Mouse (Mus musculus): ENCODE results near the gene Nacc2. TPM values are rescaled to one million over a fixed set of nuclear protein-coding genes. Genes with fewer than 3 reads are reported as not detected.

Gene Nacc2
- polyA plus RNA-seq, 1 experiment from 2014 or later: 5.1 TPM

GRCm38 (mm10) chr2:26132628-26133551 lies 9.9 kb upstream of the Nacc2 start:
- H3K36me3 ChIP-seq: peaks cover 6% of the 10 kb centered on the region; the same call in 1 of the 2 replicates
- WGBS: 4% methylated on average over 25 of the region's 25 CpGs
- H3K27ac ChIP-seq: peak overlapping the region; percentile 94
- H3K4me1 ChIP-seq: peaks cover 26% of the 10 kb centered on the region
- peak; percentile 87 for DNase-seq (ENCODE audit: low spot score)
- no peaks in the 10 kb centered on the region for H3K9me3 ChIP-seq
- peak overlapping the region; percentile 52 for H3K4me3 ChIP-seq
- H3K27me3 ChIP-seq (ENCODE audit: insufficient read depth, poor library complexity, severe bottlenecking): no peaks in the 10 kb centered on the region

GRCm38 (mm10) chr2:26131327-26131726 lies 8.3 kb upstream of the Nacc2 start:
- DNase-seq (ENCODE audit: low spot score): no peak
- 81% methylated on average over 2 of the region's 2 CpGs for WGBS

GRCm38 (mm10) chr2:26129962-26130361 lies 6.9 kb upstream of the Nacc2 start:
- Histone ChIP-seq H3K9me3 (no peaks in the 10 kb centered on the region), H3K27me3 (ENCODE audit: insufficient read depth, poor library complexity, severe bottlenecking) (no peaks in the 10 kb centered on the region)
- 71% methylated on average over 3 of the region's 3 CpGs for WGBS

More at GRCm38 (mm10) chr2:26131327-26131726, 8.3 kb upstream of the Nacc2 start:
- no peaks in the 10 kb centered on the region for H3K27me3 ChIP-seq (ENCODE audit: insufficient read depth, poor library complexity, severe bottlenecking)
- no peak overlapping the region for H3K4me3 ChIP-seq
- no peak overlapping the region for H3K27ac ChIP-seq
- peaks cover 21% of the 10 kb centered on the region for H3K4me1 ChIP-seq
- H3K9me3 ChIP-seq: no peaks in the 10 kb centered on the region
- no peaks in the 10 kb centered on the region; the same call in 1 of the 2 replicates for H3K36me3 ChIP-seq

DNA sequence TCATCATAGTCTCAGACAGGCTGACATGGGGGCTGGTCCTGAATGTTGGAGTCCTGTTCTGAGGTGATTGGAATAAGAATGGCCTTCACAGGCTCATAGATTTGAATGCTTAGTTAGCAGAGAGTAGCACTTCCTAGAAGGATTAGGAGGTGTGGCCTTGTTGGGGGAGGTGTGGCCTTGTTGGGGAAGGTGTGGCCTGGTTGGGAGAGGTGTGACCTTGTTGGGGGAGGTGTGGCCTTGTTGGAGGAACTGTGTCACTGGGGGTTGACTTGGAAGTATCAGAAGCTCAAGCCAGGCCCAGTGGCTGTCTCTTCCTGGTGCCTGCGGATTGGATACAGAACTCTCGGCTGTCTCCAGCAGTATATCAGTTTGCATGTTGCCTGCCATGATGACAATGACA lies 6.3 kb upstream of the Nacc2 start:
- H3K36me3 ChIP-seq: no peaks in the 10 kb centered on the region
- WGBS: 98% methylated on average over 2 of the region's 2 CpGs

More at GRCm38 (mm10) chr2:26129962-26130361, 6.9 kb upstream of the Nacc2 start:
- Histone ChIP-seq H3K4me3 (no peak overlapping the region), H3K4me1 (peaks cover 21% of the 10 kb centered on the region), H3K36me3 (no peaks in the 10 kb centered on the region), H3K27ac (no peak overlapping the region)
- no peak for DNase-seq (ENCODE audit: low spot score)

GRCm38 (mm10) chr2:26122171-26123078 lies 595 bp downstream of the Nacc2 start:
- H3K27me3 ChIP-seq (ENCODE audit: insufficient read depth, poor library complexity, severe bottlenecking): peaks cover 51% of the 10 kb centered on the region
- DNase-seq (ENCODE audit: low spot score): no peak
- H3K9me3 ChIP-seq: no peaks in the 10 kb centered on the region
- peak overlapping the region; percentile 85 for H3K4me3 ChIP-seq
- H3K36me3 ChIP-seq: no peaks in the 10 kb centered on the region
- under 1% methylated on average over 109 of the region's 109 CpGs for WGBS
- peak overlapping the region; percentile 89 for H3K27ac ChIP-seq
- peaks cover 41% of the 10 kb centered on the region for H3K4me1 ChIP-seq

More for the DNA sequence above, 6.3 kb upstream of the Nacc2 start:
- Histone ChIP-seq H3K4me1 (peaks cover 21% of the 10 kb centered on the region), H3K4me3 (no peak overlapping the region), H3K9me3 (no peaks in the 10 kb centered on the region), H3K27me3 (ENCODE audit: insufficient read depth, poor library complexity, severe bottlenecking) (peaks cover 4% of the 10 kb centered on the region), H3K27ac (no peak overlapping the region)
- DNase-seq (ENCODE audit: low spot score): no peak

GRCm38 (mm10) chr2:26121541-26122083 lies 1.4 kb downstream of the Nacc2 start:
- 22% methylated on average over 17 of the region's 17 CpGs for WGBS
- Histone ChIP-seq H3K27me3 (ENCODE audit: insufficient read depth, poor library complexity, severe bottlenecking) (peaks cover 51% of the 10 kb centered on the region), H3K36me3 (no peaks in the 10 kb centered on the region), H3K4me3 (peak overlapping the region; percentile 85), H3K27ac (0 out of 2 replicates have a peak overlapping the region, but pooled peaks have one; percentile 89), H3K9me3 (no peaks in the 10 kb centered on the region), H3K4me1 (peaks cover 49% of the 10 kb centered on the region)
- no peak for DNase-seq (ENCODE audit: low spot score)

- no peak overlapping the region for H3K4me3 ChIP-seq
- H3K36me3 ChIP-seq: no peaks in the 10 kb centered on the region
- no peaks in the 10 kb centered on the region for H3K9me3 ChIP-seq
- peaks cover 64% of the 10 kb centered on the region for H3K27me3 ChIP-seq (ENCODE audit: insufficient read depth, poor library complexity, severe bottlenecking)
- H3K27ac ChIP-seq: no peak overlapping the region
- H3K4me1 ChIP-seq: peaks cover 68% of the 10 kb centered on the region
- 67% methylated on average over 2 of the region's 2 CpGs for WGBS
- no peak for DNase-seq (ENCODE audit: low spot score)
These were observed 3.4 kb downstream of the Nacc2 start for GRCm38 (mm10) chr2:26119626-26120025.

- WGBS: 28% methylated on average over 2 of the region's 2 CpGs
- H3K9me3 ChIP-seq: no peaks in the 10 kb centered on the region
- H3K36me3 ChIP-seq: no peaks in the 10 kb centered on the region
- H3K27me3 ChIP-seq (ENCODE audit: insufficient read depth, poor library complexity, severe bottlenecking): peaks cover 64% of the 10 kb centered on the region
- peaks cover 68% of the 10 kb centered on the region for H3K4me1 ChIP-seq
- DNase-seq (ENCODE audit: low spot score): no peak
- H3K4me3 ChIP-seq: no peak overlapping the region
- H3K27ac ChIP-seq: peak overlapping the region; percentile 81; the same call in 1 of the 2 replicates
These were observed 3.8 kb downstream of the Nacc2 start for GRCm38 (mm10) chr2:26119310-26119592.

DNA sequence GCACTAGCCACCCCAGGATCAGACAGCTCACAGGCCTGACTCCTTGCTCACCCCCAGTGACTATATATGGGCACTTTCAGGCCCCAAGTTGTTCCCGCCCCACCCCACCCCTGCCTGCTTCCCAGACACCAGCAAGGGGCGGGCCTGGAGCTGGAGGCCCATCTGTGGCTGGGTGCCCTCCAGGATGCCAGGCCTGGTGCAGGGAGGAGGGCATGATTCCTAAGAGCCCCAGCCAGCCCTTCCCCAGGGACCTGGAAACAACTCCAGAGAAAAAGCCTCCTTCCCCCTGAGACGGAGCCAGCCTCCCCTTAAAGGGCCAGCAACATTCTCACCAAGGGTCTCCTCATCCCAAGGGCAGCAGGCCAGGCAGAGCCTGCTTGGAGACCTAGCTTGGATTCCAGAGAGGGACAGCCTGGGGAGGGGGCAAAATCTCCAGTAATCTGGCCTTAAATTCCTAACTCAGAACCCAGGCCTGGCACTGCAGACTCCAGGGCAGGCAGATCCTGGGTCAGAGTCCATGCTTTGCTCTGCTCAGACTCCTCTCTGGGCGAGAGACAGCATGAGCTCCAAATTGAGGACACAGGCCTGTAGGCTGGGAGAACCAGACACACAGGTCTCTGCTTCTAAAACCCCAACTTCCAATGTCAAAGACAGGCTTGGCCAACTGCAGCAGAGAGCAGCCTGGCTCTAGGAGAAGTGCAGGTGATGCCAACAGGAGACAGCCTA lies 4.3 kb downstream of the Nacc2 start:
- Histone ChIP-seq H3K4me3 (peak overlapping the region; percentile 31), H3K27me3 (ENCODE audit: insufficient read depth, poor library complexity, severe bottlenecking) (peaks cover 62% of the 10 kb centered on the region), H3K27ac (peak overlapping the region; percentile 81), H3K36me3 (no peaks in the 10 kb centered on the region), H3K4me1 (peaks cover 67% of the 10 kb centered on the region), H3K9me3 (no peaks in the 10 kb centered on the region)
- DNase-seq (ENCODE audit: low spot score): peak; percentile 79
- 51% methylated on average over 4 of the region's 4 CpGs for WGBS

- Histone ChIP-seq H3K4me1 (peaks cover 57% of the 10 kb centered on the region), H3K4me3 (no peak overlapping the region), H3K36me3 (no peaks in the 10 kb centered on the region), H3K27ac (0 out of 2 replicates have a peak overlapping the region, but pooled peaks have one; percentile 11), H3K27me3 (ENCODE audit: insufficient read depth, poor library complexity, severe bottlenecking) (peaks cover 64% of the 10 kb centered on the region), H3K9me3 (no peaks in the 10 kb centered on the region)
- WGBS: 72% methylated on average over 1 of the region's 1 CpGs
- DNase-seq (ENCODE audit: low spot score): no peak
These were observed 5.4 kb downstream of the Nacc2 start for GRCm38 (mm10) chr2:26117580-26117979.

DNA sequence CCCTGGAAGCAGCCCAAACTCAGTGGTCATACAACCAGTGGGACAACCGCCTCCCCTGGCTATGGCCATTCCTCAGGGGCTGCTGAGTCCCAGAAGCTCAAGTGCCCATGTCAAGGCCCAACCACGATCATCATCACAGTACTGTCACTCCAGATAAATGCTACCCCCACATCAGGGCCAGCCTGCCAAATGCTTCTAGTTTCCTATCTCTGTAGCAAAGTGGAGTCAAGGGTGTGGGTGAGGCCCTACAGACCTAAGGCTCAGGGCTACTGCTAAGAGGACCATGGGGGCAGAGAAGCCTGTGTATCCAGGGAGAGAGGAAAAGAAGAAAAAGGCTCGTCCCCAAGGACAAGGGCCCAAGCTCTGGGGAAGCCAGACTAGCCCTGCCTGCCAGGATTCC lies 6.5 kb downstream of the Nacc2 start:
- WGBS: 37% methylated on average over 3 of the region's 3 CpGs
- Histone ChIP-seq H3K4me3 (no peak overlapping the region), H3K4me1 (peaks cover 47% of the 10 kb centered on the region), H3K36me3 (no peaks in the 10 kb centered on the region), H3K9me3 (no peaks in the 10 kb centered on the region), H3K27ac (no peak overlapping the region), H3K27me3 (ENCODE audit: insufficient read depth, poor library complexity, severe bottlenecking) (peaks cover 61% of the 10 kb centered on the region)
- DNase-seq (ENCODE audit: low spot score): no peak

- Histone ChIP-seq H3K27me3 (ENCODE audit: insufficient read depth, poor library complexity, severe bottlenecking) (peaks cover 54% of the 10 kb centered on the region), H3K4me3 (no peak overlapping the region), H3K4me1 (peaks cover 46% of the 10 kb centered on the region), H3K9me3 (no peaks in the 10 kb centered on the region), H3K27ac (no peak overlapping the region), H3K36me3 (no peaks in the 10 kb centered on the region)
- 83% methylated on average over 6 of the region's 6 CpGs for WGBS
- DNase-seq (ENCODE audit: low spot score): no peak
These were observed 7.8 kb downstream of the Nacc2 start for GRCm38 (mm10) chr2:26115215-26115614.

Data from heart, embryonic 10.5 days (tissue).